Mouse (Mus musculus): ENCODE data around the gene Kmt2e.

DNA sequence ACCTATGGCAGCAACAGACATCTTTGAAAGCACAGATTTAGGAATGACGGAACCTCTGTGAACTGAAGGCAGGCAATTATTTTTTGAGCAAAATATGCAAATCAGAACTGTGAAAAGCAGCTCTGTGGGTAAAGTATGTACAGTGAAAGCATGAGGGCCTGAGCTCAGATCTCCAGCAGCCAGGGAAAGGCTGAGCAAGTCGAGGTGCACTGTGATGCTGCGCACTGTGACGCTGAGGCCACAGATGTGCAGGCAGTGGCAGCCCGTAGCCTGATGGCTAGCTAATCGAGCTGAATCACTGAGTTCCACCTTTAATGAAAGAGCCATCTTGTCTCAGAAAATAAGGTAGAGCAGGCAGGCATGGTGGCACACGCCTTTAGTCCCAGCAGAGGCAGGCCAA lies 101.5 kb downstream of the Kmt2e start:
- TF ChIP-seq CTCF (conservative IDR thresholded peaks at IDR 0.05; ENCODE audit: low read length) (no peak), NANOG (IDR thresholded peaks at IDR 0.05; ENCODE audit: borderline replicate concordance, low read length) (no peak)
